Mouse (Mus musculus) MEL (cell line): ENCODE data around the gene Maf. TPM values are rescaled to one million over a fixed set of nuclear protein-coding genes. Genes with fewer than 3 reads are reported as not detected.

Experiments
- DNase-seq: peaks from one replicate; pipeline ENCODE4 v3.0.0; 2011; ENCODE audit warnings: low read depth, low spot score
- H3K27ac ChIP-seq: 2 replicates; pipeline ENCODE4 v1.5.1; 2012; ENCODE audit warnings: low read depth, mild to moderate bottlenecking, control low read depth, low read length, moderate library complexity; ENCODE audit not compliant: control insufficient read depth
- H3K27me3 ChIP-seq, 2 experiments: fragments of 150-350 bp in 1 of 2; sonication (generic) in 1 of 2; 2 replicates each; pipeline ENCODE4 v1.6.1; 2012; ENCODE audit warnings: low read length in 2 of 2, mild to moderate bottlenecking in 2 of 2, improper control_type of control experiment in 1 of 2, moderate library complexity in 1 of 2; ENCODE audit not compliant: insufficient read depth in 2 of 2, control insufficient read depth in 1 of 2
- H3K36me3 ChIP-seq, 2 experiments: 2 replicates each; pipeline ENCODE4 v1.6.1; 2012 to 2014; ENCODE audit warnings: low read length in 2 of 2, improper control_type of control experiment in 1 of 2, inconsistent platforms in 1 of 2, mild to moderate bottlenecking in 1 of 2; ENCODE audit not compliant: insufficient read depth in 2 of 2, control insufficient read depth in 1 of 2
- H3K4me1 ChIP-seq, 2 experiments: fragments of 150-350 bp in 1 of 2; sonication (generic) in 1 of 2; 2 replicates each; pipeline ENCODE4 v1.6.1; 2012; ENCODE audit warnings: low read length in 2 of 2, improper control_type of control experiment in 1 of 2, mild to moderate bottlenecking in 1 of 2; ENCODE audit not compliant: insufficient read depth in 2 of 2, control insufficient read depth in 1 of 2
- H3K4me3 ChIP-seq, 2 experiments: fragments of 150-350 bp in 1 of 2; sonication (generic) in 1 of 2; 2 replicates each; pipeline ENCODE4 v1.5.1; 2012; ENCODE audit warnings: low read depth in 2 of 2, low read length in 2 of 2, mild to moderate bottlenecking in 2 of 2, moderate library complexity in 2 of 2, control low read depth in 1 of 2, improper control_type of control experiment in 1 of 2; ENCODE audit not compliant: control insufficient read depth in 1 of 2, insufficient read depth in 1 of 2
- H3K79me2 ChIP-seq: 2 replicates; pipeline ENCODE4 v1.6.1; 2012; ENCODE audit warnings: mild to moderate bottlenecking, low read length, moderate library complexity; ENCODE audit not compliant: control insufficient read depth, poor library complexity, insufficient read depth
- H3K9ac ChIP-seq: 2 replicates; pipeline ENCODE4 v1.6.1; 2012; ENCODE audit warnings: low read depth, mild to moderate bottlenecking, control low read depth, low read length, moderate library complexity; ENCODE audit not compliant: control insufficient read depth, poor library complexity, severe bottlenecking
- H3K9me3 ChIP-seq: fragments of 150-350 bp; sonication (generic); replicated peaks from 2 replicates; pipeline ENCODE4 v1.6.1; 2012; ENCODE audit warnings: mild to moderate bottlenecking, low read length, improper control_type of control experiment, moderate library complexity; ENCODE audit not compliant: insufficient read depth
- BHLHE40 ChIP-seq: IDR thresholded peaks from 2 replicates; pipeline ENCODE4 v1.6.1; 2012; ENCODE audit warnings: low read depth, mild to moderate bottlenecking, inconsistent platforms, low read length, improper control_type of control experiment, borderline replicate concordance
- CHD1 ChIP-seq: IDR thresholded peaks from 2 replicates; pipeline ENCODE4 v1.6.1; 2012; ENCODE audit warnings: low read depth, mild to moderate bottlenecking, inconsistent platforms, low read length, improper control_type of control experiment
- CHD2 ChIP-seq: IDR thresholded peaks from 2 replicates; pipeline ENCODE4 v1.6.1; 2011; ENCODE audit warnings: low read length, improper control_type of control experiment
- ELF1 ChIP-seq: IDR thresholded peaks from 2 replicates; pipeline ENCODE4 v1.6.1; 2014; ENCODE audit warnings: low read depth, mild to moderate bottlenecking, inconsistent platforms, low read length, improper control_type of control experiment, moderate library complexity
- EP300 ChIP-seq, 2 experiments: IDR thresholded peaks; 2 replicates each; pipeline ENCODE4 v1.6.1; 2011; ENCODE audit warnings: improper control_type of control experiment in 2 of 2, low read length in 2 of 2, low read depth in 1 of 2, mild to moderate bottlenecking in 1 of 2
- GATA1 ChIP-seq: IDR thresholded peaks from 2 replicates; pipeline ENCODE4 v1.6.1; 2011; ENCODE audit warnings: low read depth, low read length, improper control_type of control experiment
- KAT2A ChIP-seq: conservative IDR thresholded peaks from 2 replicates; pipeline ENCODE4 v1.6.1; 2012; ENCODE audit warnings: low read depth, low read length, improper control_type of control experiment, inconsistent platforms
- MAZ ChIP-seq: IDR thresholded peaks from 2 replicates; pipeline ENCODE4 v1.6.1; 2012; ENCODE audit warnings: low read depth, mild to moderate bottlenecking, inconsistent platforms, low read length, improper control_type of control experiment
- MEF2A ChIP-seq: IDR thresholded peaks from 2 replicates; pipeline ENCODE4 v1.6.1; 2014; ENCODE audit warnings: low read depth, mild to moderate bottlenecking, inconsistent platforms, low read length, improper control_type of control experiment; ENCODE audit not compliant: poor library complexity, insufficient replicate concordance, severe bottlenecking; ENCODE audit errors: extremely low read depth
- MYC ChIP-seq: IDR thresholded peaks from 2 replicates; pipeline ENCODE4 v1.6.1; 2011; ENCODE audit warnings: low read depth, mild to moderate bottlenecking, low read length, improper control_type of control experiment, moderate library complexity
- POLR2A ChIP-seq, 2 experiments: IDR thresholded peaks; 2 replicates each; pipeline ENCODE4 v1.6.1; 2011 to 2012; ENCODE audit warnings: low read length in 2 of 2, mild to moderate bottlenecking in 2 of 2, control low read depth in 1 of 2, improper control_type of control experiment in 1 of 2, low read depth in 1 of 2, moderate library complexity in 1 of 2; ENCODE audit not compliant: control insufficient read depth in 1 of 2, insufficient read depth in 1 of 2, poor library complexity in 1 of 2
- SIN3A ChIP-seq: IDR thresholded peaks from 2 replicates; pipeline ENCODE4 v1.6.1; 2012; ENCODE audit warnings: low read length, improper control_type of control experiment, inconsistent platforms
- TAL1 ChIP-seq: IDR thresholded peaks from 2 replicates; pipeline ENCODE4 v1.6.1; 2012; ENCODE audit warnings: mild to moderate bottlenecking, inconsistent platforms, low read length, moderate library complexity, mixed read lengths
- TCF12 ChIP-seq: IDR thresholded peaks from 2 replicates; pipeline ENCODE4 v1.6.1; 2014; ENCODE audit warnings: low read depth, mild to moderate bottlenecking, inconsistent platforms, low read length, improper control_type of control experiment, moderate library complexity
- UBTF ChIP-seq: IDR thresholded peaks from 2 replicates; pipeline ENCODE4 v1.6.1; 2012; ENCODE audit warnings: low read depth, mild to moderate bottlenecking, inconsistent platforms, low read length, improper control_type of control experiment, moderate library complexity, borderline replicate concordance; ENCODE audit not compliant: insufficient read depth
- ZKSCAN1 ChIP-seq: IDR thresholded peaks from 2 replicates; pipeline ENCODE4 v1.6.1; 2012; ENCODE audit warnings: low read depth, mild to moderate bottlenecking, inconsistent platforms, low read length, improper control_type of control experiment, moderate library complexity
- polyA plus RNA-seq, 2 experiments: library from polyadenylated mRNA; stranded (reverse) in 1 of 2; unstranded in 1 of 2; fragments of >175 nt in 1 of 2; fragments of >200 nt in 1 of 2; gene quantifications; 2 replicates each; pipeline versions ENCODE4 v1.2.1 to v1.2.4; 2012; ENCODE audit warnings: low replicate concordance in 2 of 2, low read depth in 1 of 2; ENCODE audit not compliant: insufficient read length in 2 of 2, insufficient read depth in 1 of 2, missing spikeins in 1 of 2
- total RNA-seq: library from RNA; depleted of rRNA; stranded (reverse); fragments of 300-350 nt; gene quantifications from 2 replicates; pipeline ENCODE4 v1.2.3, GENCODE M21; 2012; rRNA removed

Gene Maf
- total RNA-seq (not detected in 2 replicates), polyA plus RNA-seq (not detected)

DNA sequence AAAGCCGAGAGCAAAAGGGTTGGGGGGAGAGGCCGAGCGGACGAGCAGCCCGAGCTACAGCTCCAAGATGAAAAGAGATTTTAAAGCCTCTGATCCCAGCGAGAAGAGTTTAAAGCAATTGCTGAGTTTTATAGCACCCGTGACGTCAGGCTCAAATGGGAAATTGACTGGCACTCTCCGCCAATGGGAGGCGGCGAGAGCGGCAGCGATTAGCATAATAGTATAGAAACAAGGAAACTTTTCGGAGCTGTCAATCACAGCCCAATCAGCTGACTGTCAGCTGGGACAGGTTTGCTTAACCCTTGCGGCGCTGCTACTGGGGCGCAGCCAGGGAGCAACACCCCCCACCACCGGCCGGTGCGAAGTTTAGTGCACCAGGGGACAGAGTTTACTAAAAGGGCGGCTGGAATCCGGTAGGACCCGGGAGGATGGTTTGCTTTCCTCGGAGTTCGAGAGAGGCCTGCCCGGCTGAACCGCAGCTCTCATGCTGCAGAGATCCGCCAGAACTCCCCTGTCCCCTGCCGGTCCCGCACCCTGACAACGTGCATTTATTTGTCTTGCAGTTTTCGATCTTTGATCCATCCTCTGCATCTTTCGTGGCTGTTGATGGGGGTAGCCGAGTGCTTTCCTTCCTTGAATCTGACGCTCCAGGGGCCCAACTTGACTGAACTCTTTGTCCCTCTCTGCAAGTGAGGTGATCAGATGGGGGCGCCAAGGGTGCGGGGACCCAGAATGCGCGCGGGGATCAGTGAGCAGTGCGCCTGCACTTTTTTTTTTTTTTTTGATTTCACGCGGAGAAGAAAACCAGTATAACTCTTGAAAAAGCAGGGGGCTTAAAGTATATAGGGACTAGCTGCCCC, at the start of gene Maf:
TSS of gene Maf (minus strand) at position 64 of the 860 bp plus-strand sequence.
- Histone ChIP-seq H3K9ac (no peak within 1 kb of the TSS), H3K36me3 (no peaks in the 10 kb centered on the region), H3K27me3 (no peaks in the 10 kb centered on the region), H3K27ac (no peak within 1 kb of the TSS), H3K9me3 (no peaks in the 10 kb centered on the region), H3K4me3 (no peak within 1 kb of the TSS), H3K79me2 (no peaks in the 10 kb centered on the region), H3K4me1 (no peaks in the 10 kb centered on the region)
- DNase-seq = no peak
- no peak for TF ChIP-seq CHD1
- no peak for TF ChIP-seq UBTF

DNA sequence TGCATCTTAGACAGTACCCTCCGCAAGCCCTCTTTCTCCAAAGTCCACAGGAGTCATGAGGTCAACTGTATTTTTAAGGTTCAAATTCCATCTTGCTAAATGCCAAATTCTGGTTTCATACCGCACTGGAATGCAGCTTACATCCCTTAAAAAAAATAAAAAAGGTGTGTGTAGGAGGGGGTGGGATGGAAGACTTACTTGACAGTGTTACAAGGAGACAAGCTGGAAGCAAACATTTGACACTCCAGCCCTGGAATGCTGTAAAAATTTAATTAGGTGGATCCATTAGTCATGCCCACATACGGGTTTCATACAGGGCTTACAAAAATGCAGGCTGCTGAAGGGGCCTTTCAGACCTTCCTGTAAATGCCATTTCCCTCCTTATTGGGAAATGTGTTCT, 49.4 kb upstream of the Maf start:
- H3K9ac ChIP-seq = no peak overlapping the region
- no peaks in the 10 kb centered on the region for H3K79me2 ChIP-seq
- no peaks in the 10 kb centered on the region for H3K4me1 ChIP-seq
- no peak overlapping the region for H3K4me3 ChIP-seq
- no peak overlapping the region for H3K27ac ChIP-seq
- no peak for TF ChIP-seq BHLHE40
- no peak for TF ChIP-seq KAT2A
- TF ChIP-seq CHD1 = no peak
- TF ChIP-seq GATA1 = no peak
- H3K27me3 ChIP-seq = no peaks in the 10 kb centered on the region
- no peaks in the 10 kb centered on the region for H3K9me3 ChIP-seq
- DNase-seq = no peak
- H3K36me3 ChIP-seq = no peaks in the 10 kb centered on the region

DNA sequence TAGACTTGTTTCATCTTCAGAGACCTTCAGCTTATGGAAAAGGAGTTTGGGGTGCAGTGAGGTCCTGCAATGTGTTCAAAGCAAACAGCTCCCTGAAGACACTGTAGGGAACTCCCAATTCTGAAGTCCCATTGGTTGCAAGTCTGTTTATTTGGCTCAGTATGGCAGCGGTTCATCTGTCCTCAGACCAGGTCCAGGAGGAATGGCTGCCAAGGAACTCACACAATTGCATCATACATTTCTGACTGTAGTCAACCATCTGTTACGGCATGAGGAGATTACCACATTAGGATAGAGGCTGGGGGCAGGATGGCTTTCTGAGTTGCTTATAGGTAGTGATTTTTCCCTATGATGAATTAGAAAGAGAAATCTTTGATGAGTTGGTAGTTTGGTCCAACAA, 48.4 kb upstream of the Maf start:
- Histone ChIP-seq H3K27ac (no peak overlapping the region), H3K79me2 (no peaks in the 10 kb centered on the region), H3K9me3 (no peaks in the 10 kb centered on the region), H3K27me3 (no peaks in the 10 kb centered on the region), H3K9ac (no peak overlapping the region), H3K36me3 (no peaks in the 10 kb centered on the region), H3K4me3 (no peak overlapping the region), H3K4me1 (no peaks in the 10 kb centered on the region)
- no peak for DNase-seq
- TF ChIP-seq EP300 (IDR thresholded peaks at IDR 0.05; ENCODE audit: low read depth in 1 of 2, low read length in 2 of 2) = no peak
- TF ChIP-seq CHD2 = no peak
- TF ChIP-seq TAL1 = no peak
- no peak for TF ChIP-seq SIN3A
- TF ChIP-seq MEF2A = no peak
- TF ChIP-seq UBTF = no peak
- TF ChIP-seq ELF1 = no peak
- TF ChIP-seq MYC = no peak
- no peak for TF ChIP-seq CHD1
- TF ChIP-seq ZKSCAN1 = no peak
- TF ChIP-seq GATA1 = no peak
- no peak for TF ChIP-seq MAZ
- TF ChIP-seq TCF12 = no peak
- no peak for TF ChIP-seq POLR2A (IDR thresholded peaks at IDR 0.05; ENCODE audit: control insufficient read depth in 1 of 2, insufficient read depth in 1 of 2, low read depth in 1 of 2, low read length in 2 of 2, poor library complexity in 1 of 2)
